Mouse (Mus musculus) olfactory bulb, adult 2 months (tissue): Measurements from ENCODE around the gene Nipal3.

Experiments used
- CTCF ChIP-seq: fragments of 200-500 bp; IDR thresholded peaks from 2 replicates; pipeline ENCODE4 v1.5.1; 2012; ENCODE audit warnings: low read depth, mild to moderate bottlenecking, low read length, moderate library complexity; ENCODE audit not compliant: insufficient read depth
- POLR2A ChIP-seq: fragments of 200-500 bp; IDR thresholded peaks from 2 replicates; pipeline ENCODE4 v1.6.1; 2012; ENCODE audit warnings: mild to moderate bottlenecking, low read depth, low read length, moderate library complexity; ENCODE audit not compliant: insufficient read depth

GRCm38 (mm10) chr4:135485086-135485485 is 9.8 kb downstream of the Nipal3 start:
- no peak for TF ChIP-seq POLR2A
- no peak for TF ChIP-seq CTCF
